Mouse (Mus musculus) liver, postnatal 0 days (tissue): ENCODE results near the gene Adarb1. TPM values are rescaled to one million over a fixed set of nuclear protein-coding genes. Genes with fewer than 3 reads are reported as not detected.

Source experiments
- ATAC-seq: fragments of 200-750 bp; cut with Nextera tagmentation; 2 replicates; pipeline ENCODE4 v1.8.0; 2017; ENCODE audit warnings: mild to moderate bottlenecking, moderate library complexity
- DNase-seq: peaks from one replicate; pipeline ENCODE4 v3.0.0-alpha.2; 2016
- H3K27ac ChIP-seq: fragments of 300-500 bp; sonication (generic); 2 replicates; pipeline ENCODE4 v1.5.1; 2014; ENCODE audit warnings: antibody characterized with exemption, moderate library complexity, mild to moderate bottlenecking, low read depth
- H3K27me3 ChIP-seq: fragments of 300-500 bp; sonication (generic); 2 replicates; pipeline ENCODE4 v1.6.1; 2014; ENCODE audit warnings: low read length, control low read depth, mixed read lengths; ENCODE audit not compliant: insufficient read depth
- H3K36me3 ChIP-seq: fragments of 300-500 bp; sonication (generic); replicated peaks from 2 replicates; pipeline ENCODE4 v1.6.1; 2014; ENCODE audit warnings: mild to moderate bottlenecking, control low read depth, low read length, moderate library complexity, mixed read lengths; ENCODE audit not compliant: insufficient read depth
- H3K4me1 ChIP-seq: fragments of 300-500 bp; sonication (generic); 2 replicates; pipeline ENCODE4 v1.6.1; 2014; ENCODE audit warnings: antibody characterized with exemption, mild to moderate bottlenecking, control low read depth; ENCODE audit not compliant: insufficient read depth
- H3K4me2 ChIP-seq: fragments of 300-500 bp; sonication (generic); 2 replicates; pipeline ENCODE4 v1.6.1; 2014; ENCODE audit warnings: low read depth, mild to moderate bottlenecking, low read length, moderate library complexity, mixed read lengths
- H3K4me3 ChIP-seq: fragments of 300-500 bp; sonication (generic); 2 replicates; pipeline ENCODE4 v1.5.1; 2014; ENCODE audit warnings: low read depth, low read length
- H3K9ac ChIP-seq: fragments of 300-500 bp; sonication (generic); replicated peaks from 2 replicates; pipeline ENCODE4 v1.6.1; 2014; ENCODE audit warnings: mild to moderate bottlenecking, moderate library complexity
- H3K9me3 ChIP-seq: fragments of 300-500 bp; sonication (generic); 2 replicates; pipeline ENCODE4 v1.6.1; 2016; ENCODE audit warnings: mild to moderate bottlenecking, control low read depth, low read length, mixed read lengths
- CTCF ChIP-seq: sonication (generic); IDR thresholded peaks from 2 replicates; pipeline ENCODE4 v1.5.1; 2016; ENCODE audit warnings: antibody characterized with exemption, low read depth
- EP300 ChIP-seq: IDR thresholded peaks from 2 replicates; pipeline ENCODE4 v1.6.1; 2016; ENCODE audit warnings: antibody characterized with exemption, low read depth, mild to moderate bottlenecking
- whole genome bisulfite sequencing: fragments of 180-500 bp; shearing (Covaris S2); extraction: QIAGEN DNeasy Blood & Tissue Kit; methylation state at CpG from one replicate; pipeline ENCODE4 v1.1.7; 2014; ENCODE audit not compliant: insufficient replicate concordance; 5-methylcytosine and 5-hydroxymethylcytosine counted together
- polyA plus RNA-seq: library from polyadenylated mRNA; unstranded; fragments of >200 nt; fragmentation: Nextera tagmentation; extraction: Ambion mirVana; gene quantifications from 2 replicates; pipeline ENCODE4 v1.2.1, GENCODE M21; 2015

The Adarb1 gene
- polyA plus RNA-seq, 1 experiment from 2014 or later = 1.8 TPM

DNA sequence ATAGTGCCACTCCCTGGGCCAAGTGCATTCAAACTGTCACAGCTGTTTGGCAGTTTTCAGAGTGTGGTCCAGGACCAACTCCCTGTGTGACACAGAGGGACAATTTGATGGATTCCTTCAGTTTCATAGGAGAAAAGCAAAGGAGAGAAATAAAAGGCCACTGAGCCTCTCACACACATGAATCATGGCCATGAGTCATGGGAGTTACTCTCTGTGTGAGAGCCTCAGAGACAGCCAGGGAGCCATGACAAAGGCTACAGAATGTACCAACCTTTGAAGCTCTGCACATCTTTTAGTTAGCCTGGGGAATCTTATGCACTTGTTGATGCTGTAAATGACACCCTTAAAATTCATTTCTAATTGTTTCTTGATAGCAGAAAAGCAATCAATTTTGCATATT lies 12.7 kb upstream of the Adarb1 start:
- Histone ChIP-seq H3K36me3 (no peaks in the 10 kb centered on the region), H3K27ac (no peak overlapping the region), H3K4me1 (no peaks in the 10 kb centered on the region), H3K4me3 (no peak overlapping the region), H3K27me3 (no peaks in the 10 kb centered on the region), H3K4me2 (no peak overlapping the region), H3K9ac (no peak overlapping the region), H3K9me3 (no peaks in the 10 kb centered on the region)
- DNase-seq = no peak
- ATAC-seq = no peak
- TF ChIP-seq CTCF (no peak), EP300 (no peak)

DNA sequence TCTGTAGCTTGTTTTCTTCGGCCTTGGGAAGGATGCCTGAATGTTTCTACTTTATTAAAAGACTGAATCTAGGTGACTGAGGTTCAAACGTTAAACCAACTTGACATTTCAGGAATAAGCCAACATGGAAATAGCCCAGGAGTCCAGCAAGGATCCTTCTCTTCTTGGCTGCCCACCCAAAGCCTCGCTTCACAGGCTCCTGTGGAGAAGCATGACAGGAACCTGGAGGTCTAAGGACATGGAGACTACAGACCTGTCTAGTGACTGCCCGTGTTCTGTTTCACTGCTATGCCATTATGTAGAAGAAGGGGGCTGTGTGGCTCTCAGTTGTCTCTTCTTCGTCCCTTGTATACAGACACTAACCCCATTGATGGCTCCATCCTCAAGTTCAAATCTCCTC lies 11.9 kb upstream of the Adarb1 start:
- Histone ChIP-seq H3K4me1 (no peaks in the 10 kb centered on the region), H3K4me3 (no peak overlapping the region), H3K9ac (no peak overlapping the region), H3K27ac (no peak overlapping the region), H3K27me3 (no peaks in the 10 kb centered on the region), H3K36me3 (no peaks in the 10 kb centered on the region), H3K9me3 (no peaks in the 10 kb centered on the region), H3K4me2 (no peak overlapping the region)
- ATAC-seq = no peak
- DNase-seq = no peak
- 75% methylated on average over 5 of the region's 5 CpGs for WGBS
- TF ChIP-seq EP300 (no peak), CTCF (no peak)

DNA sequence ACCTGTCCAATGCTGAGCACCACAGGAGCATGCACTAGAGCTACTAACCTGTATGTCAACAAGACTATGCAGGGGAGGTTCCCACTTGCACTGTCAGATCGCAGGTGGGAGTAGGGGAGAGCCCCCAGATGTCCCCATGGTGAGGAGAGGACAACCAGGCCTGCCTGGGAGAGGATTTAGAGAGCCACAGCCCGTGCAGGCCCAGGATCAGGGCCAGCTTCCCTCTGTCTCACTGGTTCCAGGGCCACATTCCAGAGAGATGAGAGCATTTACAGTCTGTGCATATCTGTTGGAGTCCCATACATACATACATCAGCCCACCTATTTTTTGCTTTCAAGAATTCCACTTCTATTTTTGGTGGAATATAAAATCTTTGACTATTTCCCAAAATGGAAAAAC lies 9.5 kb upstream of the Adarb1 start:
- 47% methylated on average over 2 of the region's 2 CpGs for WGBS
- H3K9me3 ChIP-seq = no peaks in the 10 kb centered on the region
- TF ChIP-seq CTCF (no peak), EP300 (no peak)
- H3K9ac ChIP-seq = no peak overlapping the region
- H3K36me3 ChIP-seq = no peaks in the 10 kb centered on the region
- H3K27me3 ChIP-seq = no peaks in the 10 kb centered on the region
- no peak overlapping the region for H3K4me2 ChIP-seq
- H3K27ac ChIP-seq = no peak overlapping the region
- no peak overlapping the region for H3K4me3 ChIP-seq
- DNase-seq (no peak), ATAC-seq (no peak)
- no peaks in the 10 kb centered on the region for H3K4me1 ChIP-seq

DNA sequence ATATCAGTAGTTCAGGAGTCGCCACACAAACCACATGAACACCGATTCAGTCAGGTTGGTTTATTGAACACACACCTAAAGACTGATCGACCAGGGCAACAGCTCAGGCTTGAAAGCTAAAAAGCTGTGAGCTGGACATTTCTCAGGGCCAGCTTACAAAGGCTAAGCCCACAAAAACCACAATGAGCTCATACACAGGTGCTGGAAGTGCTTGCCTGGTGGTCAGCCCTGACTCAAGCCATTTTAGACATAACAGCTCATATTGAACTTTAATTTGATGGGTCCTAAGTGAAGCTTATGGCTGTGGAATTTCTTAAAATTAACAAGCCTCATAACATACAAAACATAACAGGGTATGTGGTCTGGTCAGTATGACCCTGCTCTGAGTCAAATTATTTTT lies 2.1 kb upstream of the Adarb1 start:
- no peak for TF ChIP-seq CTCF
- H3K27ac ChIP-seq = no peak overlapping the region
- no peak for ATAC-seq
- H3K9me3 ChIP-seq = no peaks in the 10 kb centered on the region
- peaks cover 14% of the 10 kb centered on the region for H3K4me1 ChIP-seq
- 83% methylated on average over 3 of the region's 3 CpGs for WGBS
- DNase-seq = no peak
- H3K27me3 ChIP-seq = peaks cover 22% of the 10 kb centered on the region
- H3K4me2 ChIP-seq = no peak overlapping the region
- H3K9ac ChIP-seq = no peak overlapping the region
- H3K36me3 ChIP-seq = no peaks in the 10 kb centered on the region
- no peak overlapping the region for H3K4me3 ChIP-seq

DNA sequence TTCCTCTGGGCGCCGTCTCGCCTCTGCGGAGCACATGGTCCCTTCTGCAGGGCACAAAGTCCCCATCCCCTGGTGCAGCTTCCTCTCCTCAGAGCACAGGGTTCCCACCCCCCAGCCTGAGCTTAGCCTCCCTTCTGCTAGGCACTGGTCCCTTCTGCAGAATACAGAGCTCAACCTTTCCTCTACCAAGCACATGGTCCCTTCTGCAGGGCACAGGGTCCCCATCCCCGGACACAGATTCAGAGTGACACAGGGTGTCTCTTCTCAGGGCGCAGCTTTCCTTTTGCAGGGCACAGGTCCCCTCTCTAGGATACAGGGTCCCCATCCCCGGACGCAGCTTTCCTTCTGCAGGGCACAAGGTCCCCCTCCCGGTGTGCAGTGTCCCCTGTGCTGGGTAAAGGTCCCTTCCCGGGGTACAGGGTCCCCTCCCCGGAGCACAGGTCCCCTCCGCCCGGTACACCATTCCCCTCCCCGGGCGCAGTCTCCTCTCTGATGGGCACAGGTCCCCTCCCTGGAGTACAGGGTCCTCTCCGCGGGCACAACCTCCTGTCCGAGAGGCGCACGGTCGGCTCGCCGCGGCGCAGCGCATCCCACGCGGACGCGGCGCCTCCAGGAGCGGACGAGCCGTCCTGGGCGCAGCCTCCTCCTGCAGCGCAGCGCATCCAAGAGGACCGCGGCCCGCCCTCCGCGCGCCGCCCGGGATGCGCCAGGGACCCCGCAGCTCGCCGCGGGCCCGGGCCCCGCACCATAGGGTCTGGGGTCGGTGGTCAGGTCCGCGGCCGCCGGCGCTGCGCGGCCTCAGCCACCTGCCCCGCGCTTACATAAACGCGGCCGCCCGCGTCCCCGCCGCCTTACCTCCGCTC lies 599 bp downstream of the Adarb1 start:
- Histone ChIP-seq H3K4me3 (peak overlapping the region; percentile 73), H3K9me3 (no peaks in the 10 kb centered on the region), H3K4me2 (peak overlapping the region; percentile 97), H3K27me3 (peaks cover 22% of the 10 kb centered on the region), H3K9ac (peak overlapping the region; percentile 62), H3K36me3 (no peaks in the 10 kb centered on the region), H3K27ac (no peak overlapping the region), H3K4me1 (peaks cover 14% of the 10 kb centered on the region)
- DNase-seq (peak; percentile 18), ATAC-seq (peak; percentile 53)
- TF ChIP-seq EP300 = no peak
- no peak for TF ChIP-seq CTCF
- WGBS = under 1% methylated on average over 67 of the region's 70 CpGs

DNA sequence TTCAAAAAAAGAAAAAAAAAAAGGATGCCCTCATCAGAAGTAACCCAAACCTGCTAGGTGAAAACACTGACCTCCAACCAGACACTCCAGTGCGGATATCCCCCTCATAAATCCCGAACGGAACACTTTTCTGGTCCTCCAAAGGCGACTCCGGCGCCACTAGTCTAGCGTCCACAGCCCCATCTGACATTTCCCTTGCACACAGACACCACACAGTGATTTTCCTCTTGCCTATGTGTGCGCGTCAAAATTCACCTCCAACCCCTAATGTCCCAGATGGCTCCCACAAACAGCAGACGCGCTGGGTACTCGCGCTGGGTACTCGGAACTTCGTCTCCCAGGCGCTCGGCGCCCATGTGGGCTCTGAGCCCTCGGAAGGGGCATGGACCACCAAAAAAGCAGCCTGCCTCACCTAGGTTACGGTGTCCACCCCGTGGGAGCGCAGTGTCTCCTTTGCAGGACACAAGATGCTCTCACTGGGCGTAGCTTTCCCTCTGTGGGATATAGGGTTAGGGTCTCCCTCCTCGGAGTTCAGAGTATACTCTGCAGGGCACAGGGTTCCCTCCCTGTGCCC lies 1.3 kb downstream of the Adarb1 start:
- peak overlapping the region; percentile 73 for H3K4me3 ChIP-seq
- H3K9me3 ChIP-seq = no peaks in the 10 kb centered on the region
- ATAC-seq (no peak), DNase-seq (no peak)
- H3K9ac ChIP-seq = no peak overlapping the region
- peaks cover 14% of the 10 kb centered on the region for H3K4me1 ChIP-seq
- WGBS = 15% methylated on average over 24 of the region's 24 CpGs
- no peaks in the 10 kb centered on the region for H3K36me3 ChIP-seq
- peaks cover 22% of the 10 kb centered on the region for H3K27me3 ChIP-seq
- no peak overlapping the region for H3K27ac ChIP-seq
- H3K4me2 ChIP-seq = peak overlapping the region; percentile 97
- no peak for TF ChIP-seq EP300
- TF ChIP-seq CTCF = no peak
